Mouse (Mus musculus) MEL (cell line): ENCODE measurements around the gene Hnrnpl. TPM values are rescaled to one million over a fixed set of nuclear protein-coding genes. Genes with fewer than 3 reads are reported as not detected.

Experiments used
- DNase-seq: peaks from one replicate; pipeline ENCODE4 v3.0.0; 2011; ENCODE audit warnings: low read depth, low spot score
- H3K27ac ChIP-seq: 2 replicates; pipeline ENCODE4 v1.5.1; 2012; ENCODE audit warnings: low read depth, mild to moderate bottlenecking, control low read depth, low read length, moderate library complexity; ENCODE audit not compliant: control insufficient read depth
- H3K27me3 ChIP-seq, 2 experiments: fragments of 150-350 bp in 1 of 2; sonication (generic) in 1 of 2; 2 replicates each; pipeline ENCODE4 v1.6.1; 2012; ENCODE audit warnings: low read length in 2 of 2, mild to moderate bottlenecking in 2 of 2, improper control_type of control experiment in 1 of 2, moderate library complexity in 1 of 2; ENCODE audit not compliant: insufficient read depth in 2 of 2, control insufficient read depth in 1 of 2
- H3K36me3 ChIP-seq, 2 experiments: 2 replicates each; pipeline ENCODE4 v1.6.1; 2012 to 2014; ENCODE audit warnings: low read length in 2 of 2, improper control_type of control experiment in 1 of 2, inconsistent platforms in 1 of 2, mild to moderate bottlenecking in 1 of 2; ENCODE audit not compliant: insufficient read depth in 2 of 2, control insufficient read depth in 1 of 2
- H3K4me1 ChIP-seq, 2 experiments: fragments of 150-350 bp in 1 of 2; sonication (generic) in 1 of 2; 2 replicates each; pipeline ENCODE4 v1.6.1; 2012; ENCODE audit warnings: low read length in 2 of 2, improper control_type of control experiment in 1 of 2, mild to moderate bottlenecking in 1 of 2; ENCODE audit not compliant: insufficient read depth in 2 of 2, control insufficient read depth in 1 of 2
- H3K4me3 ChIP-seq, 2 experiments: fragments of 150-350 bp in 1 of 2; sonication (generic) in 1 of 2; 2 replicates each; pipeline ENCODE4 v1.5.1; 2012; ENCODE audit warnings: low read depth in 2 of 2, low read length in 2 of 2, mild to moderate bottlenecking in 2 of 2, moderate library complexity in 2 of 2, control low read depth in 1 of 2, improper control_type of control experiment in 1 of 2; ENCODE audit not compliant: control insufficient read depth in 1 of 2, insufficient read depth in 1 of 2
- H3K79me2 ChIP-seq: 2 replicates; pipeline ENCODE4 v1.6.1; 2012; ENCODE audit warnings: mild to moderate bottlenecking, low read length, moderate library complexity; ENCODE audit not compliant: control insufficient read depth, poor library complexity, insufficient read depth
- H3K9ac ChIP-seq: 2 replicates; pipeline ENCODE4 v1.6.1; 2012; ENCODE audit warnings: low read depth, mild to moderate bottlenecking, control low read depth, low read length, moderate library complexity; ENCODE audit not compliant: control insufficient read depth, poor library complexity, severe bottlenecking
- H3K9me3 ChIP-seq: fragments of 150-350 bp; sonication (generic); replicated peaks from 2 replicates; pipeline ENCODE4 v1.6.1; 2012; ENCODE audit warnings: mild to moderate bottlenecking, low read length, improper control_type of control experiment, moderate library complexity; ENCODE audit not compliant: insufficient read depth
- BHLHE40 ChIP-seq: IDR thresholded peaks from 2 replicates; pipeline ENCODE4 v1.6.1; 2012; ENCODE audit warnings: low read depth, mild to moderate bottlenecking, inconsistent platforms, low read length, improper control_type of control experiment, borderline replicate concordance
- CHD1 ChIP-seq: IDR thresholded peaks from 2 replicates; pipeline ENCODE4 v1.6.1; 2012; ENCODE audit warnings: low read depth, mild to moderate bottlenecking, inconsistent platforms, low read length, improper control_type of control experiment
- CHD2 ChIP-seq: IDR thresholded peaks from 2 replicates; pipeline ENCODE4 v1.6.1; 2011; ENCODE audit warnings: low read length, improper control_type of control experiment
- CTCF ChIP-seq, 3 experiments: IDR thresholded peaks in 2 of 3; conservative IDR thresholded peaks in 1 of 3; 2 replicates each; pipeline ENCODE4 v1.5.1; 2011 to 2012; ENCODE audit warnings: low read length in 3 of 3, low read depth in 2 of 3, mild to moderate bottlenecking in 2 of 3, improper control_type of control experiment in 1 of 3, inconsistent platforms in 1 of 3, mixed read lengths in 1 of 3, moderate library complexity in 1 of 3; ENCODE audit not compliant: control insufficient read depth in 1 of 3, insufficient read depth in 1 of 3, poor library complexity in 1 of 3, severe bottlenecking in 1 of 3
- E2F4 ChIP-seq: IDR thresholded peaks from 2 replicates; pipeline ENCODE4 v1.6.1; 2011; ENCODE audit warnings: low read depth, low read length, improper control_type of control experiment, borderline replicate concordance
- EP300 ChIP-seq, 2 experiments: IDR thresholded peaks; 2 replicates each; pipeline ENCODE4 v1.6.1; 2011; ENCODE audit warnings: improper control_type of control experiment in 2 of 2, low read length in 2 of 2, low read depth in 1 of 2, mild to moderate bottlenecking in 1 of 2
- ETS1 ChIP-seq: IDR thresholded peaks from 2 replicates; pipeline ENCODE4 v1.6.1; 2012; ENCODE audit warnings: low read depth, mild to moderate bottlenecking, inconsistent platforms, low read length, improper control_type of control experiment, moderate library complexity
- GABPA ChIP-seq: IDR thresholded peaks from 2 replicates; pipeline ENCODE4 v1.6.1; 2012; ENCODE audit warnings: low read depth, mild to moderate bottlenecking, inconsistent platforms, low read length, improper control_type of control experiment, moderate library complexity
- GATA1 ChIP-seq: IDR thresholded peaks from 2 replicates; pipeline ENCODE4 v1.6.1; 2011; ENCODE audit warnings: low read depth, low read length, improper control_type of control experiment
- JUND ChIP-seq: IDR thresholded peaks from 2 replicates; pipeline ENCODE4 v1.6.1; 2011; ENCODE audit warnings: low read depth, mild to moderate bottlenecking, improper control_type of control experiment, low read length
- KAT2A ChIP-seq: conservative IDR thresholded peaks from 2 replicates; pipeline ENCODE4 v1.6.1; 2012; ENCODE audit warnings: low read depth, low read length, improper control_type of control experiment, inconsistent platforms
- MAFK ChIP-seq: IDR thresholded peaks from 2 replicates; pipeline ENCODE4 v1.6.1; 2011; ENCODE audit warnings: low read depth, mild to moderate bottlenecking, low read length, improper control_type of control experiment, borderline replicate concordance
- MAX ChIP-seq: IDR thresholded peaks from 2 replicates; pipeline ENCODE4 v1.6.1; 2011; ENCODE audit warnings: low read length, improper control_type of control experiment
- MAZ ChIP-seq: IDR thresholded peaks from 2 replicates; pipeline ENCODE4 v1.6.1; 2012; ENCODE audit warnings: low read depth, mild to moderate bottlenecking, inconsistent platforms, low read length, improper control_type of control experiment
- MEF2A ChIP-seq: IDR thresholded peaks from 2 replicates; pipeline ENCODE4 v1.6.1; 2014; ENCODE audit warnings: low read depth, mild to moderate bottlenecking, inconsistent platforms, low read length, improper control_type of control experiment; ENCODE audit not compliant: poor library complexity, insufficient replicate concordance, severe bottlenecking; ENCODE audit errors: extremely low read depth
- MXI1 ChIP-seq: IDR thresholded peaks from 2 replicates; pipeline ENCODE4 v1.6.1; 2011; ENCODE audit warnings: mild to moderate bottlenecking, low read depth, low read length, improper control_type of control experiment
- MYB ChIP-seq: IDR thresholded peaks from 2 replicates; pipeline ENCODE4 v1.6.1; 2011; ENCODE audit warnings: mild to moderate bottlenecking, low read depth, low read length, improper control_type of control experiment
- MYC ChIP-seq: IDR thresholded peaks from 2 replicates; pipeline ENCODE4 v1.6.1; 2011; ENCODE audit warnings: low read depth, mild to moderate bottlenecking, low read length, improper control_type of control experiment, moderate library complexity
- NELFE ChIP-seq: IDR thresholded peaks from 2 replicates; pipeline ENCODE4 v1.6.1; 2011; ENCODE audit warnings: low read depth, low read length, improper control_type of control experiment
- NRF1 ChIP-seq: IDR thresholded peaks from 2 replicates; pipeline ENCODE4 v1.6.1; 2014; ENCODE audit warnings: low read depth, mild to moderate bottlenecking, inconsistent platforms, low read length, improper control_type of control experiment, moderate library complexity; ENCODE audit not compliant: poor library complexity, insufficient read depth, severe bottlenecking
- POLR2A ChIP-seq, 2 experiments: IDR thresholded peaks; 2 replicates each; pipeline ENCODE4 v1.6.1; 2011 to 2012; ENCODE audit warnings: low read length in 2 of 2, mild to moderate bottlenecking in 2 of 2, control low read depth in 1 of 2, improper control_type of control experiment in 1 of 2, low read depth in 1 of 2, moderate library complexity in 1 of 2; ENCODE audit not compliant: control insufficient read depth in 1 of 2, insufficient read depth in 1 of 2, poor library complexity in 1 of 2
- POLR2AphosphoS2 ChIP-seq: IDR thresholded peaks from 2 replicates; pipeline ENCODE4 v1.6.1; 2011; ENCODE audit warnings: low read length, improper control_type of control experiment
- POLR2AphosphoS5 ChIP-seq: IDR thresholded peaks from 2 replicates; pipeline ENCODE4 v1.6.1; 2012; ENCODE audit warnings: low read depth, borderline replicate concordance, mild to moderate bottlenecking, inconsistent platforms, low read length, moderate library complexity, mixed read lengths
- RAD21 ChIP-seq: IDR thresholded peaks from 2 replicates; pipeline ENCODE4 v1.6.1; 2011; ENCODE audit warnings: mild to moderate bottlenecking, low read depth, low read length, improper control_type of control experiment
- RCOR1 ChIP-seq: IDR thresholded peaks from 2 replicates; pipeline ENCODE4 v1.6.1; 2012; ENCODE audit warnings: low read depth, mild to moderate bottlenecking, inconsistent platforms, low read length, improper control_type of control experiment
- SIN3A ChIP-seq: IDR thresholded peaks from 2 replicates; pipeline ENCODE4 v1.6.1; 2012; ENCODE audit warnings: low read length, improper control_type of control experiment, inconsistent platforms
- TBP ChIP-seq: IDR thresholded peaks from 2 replicates; pipeline ENCODE4 v1.8.0; 2011; ENCODE audit warnings: low read depth, low read length, improper control_type of control experiment
- TCF12 ChIP-seq: IDR thresholded peaks from 2 replicates; pipeline ENCODE4 v1.6.1; 2014; ENCODE audit warnings: low read depth, mild to moderate bottlenecking, inconsistent platforms, low read length, improper control_type of control experiment, moderate library complexity
- UBTF ChIP-seq: IDR thresholded peaks from 2 replicates; pipeline ENCODE4 v1.6.1; 2012; ENCODE audit warnings: low read depth, mild to moderate bottlenecking, inconsistent platforms, low read length, improper control_type of control experiment, moderate library complexity, borderline replicate concordance; ENCODE audit not compliant: insufficient read depth
- USF1 ChIP-seq: IDR thresholded peaks from 2 replicates; pipeline ENCODE4 v1.6.1; 2014; ENCODE audit warnings: low read depth, mild to moderate bottlenecking, inconsistent platforms, low read length, improper control_type of control experiment, moderate library complexity
- USF2 ChIP-seq, 2 experiments: IDR thresholded peaks; 2 replicates each; pipeline ENCODE4 v1.6.1; 2011 to 2012; ENCODE audit warnings: improper control_type of control experiment in 2 of 2, low read length in 2 of 2, borderline replicate concordance in 1 of 2, inconsistent platforms in 1 of 2, low read depth in 1 of 2, mild to moderate bottlenecking in 1 of 2; ENCODE audit not compliant: insufficient read depth in 1 of 2
- ZC3H11A ChIP-seq: IDR thresholded peaks from 2 replicates; pipeline ENCODE4 v1.6.1; 2012; ENCODE audit warnings: low read depth, mild to moderate bottlenecking, inconsistent platforms, low read length, improper control_type of control experiment
- ZKSCAN1 ChIP-seq: IDR thresholded peaks from 2 replicates; pipeline ENCODE4 v1.6.1; 2012; ENCODE audit warnings: low read depth, mild to moderate bottlenecking, inconsistent platforms, low read length, improper control_type of control experiment, moderate library complexity
- ZMIZ1 ChIP-seq: IDR thresholded peaks from 2 replicates; pipeline ENCODE4 v1.6.1; 2012; ENCODE audit warnings: low read depth, mild to moderate bottlenecking, inconsistent platforms, low read length, improper control_type of control experiment, moderate library complexity
- ZNF384 ChIP-seq: IDR thresholded peaks from 2 replicates; pipeline ENCODE4 v1.6.1; 2012; ENCODE audit warnings: low read depth, mild to moderate bottlenecking, inconsistent platforms, low read length, improper control_type of control experiment
- polyA plus RNA-seq, 2 experiments: library from polyadenylated mRNA; stranded (reverse) in 1 of 2; unstranded in 1 of 2; fragments of >175 nt in 1 of 2; fragments of >200 nt in 1 of 2; gene quantifications; 2 replicates each; pipeline versions ENCODE4 v1.2.1 to v1.2.4; 2012; ENCODE audit warnings: low replicate concordance in 2 of 2, low read depth in 1 of 2; ENCODE audit not compliant: insufficient read length in 2 of 2, insufficient read depth in 1 of 2, missing spikeins in 1 of 2
- total RNA-seq: library from RNA; depleted of rRNA; stranded (reverse); fragments of 300-350 nt; gene quantifications from 2 replicates; pipeline ENCODE4 v1.2.3, GENCODE M21; 2012; rRNA removed

The Hnrnpl gene
- 246 and 303 TPM in 2 replicates for total RNA-seq
- polyA plus RNA-seq = 1,000 to 10,000 TPM in 1 of 2 experiments, 100 to 1,000 TPM in 1; 684 to 1,095 TPM

GRCm38 (mm10) chr7:28808221-28808941 is at the start of gene Hnrnpl:
Gene Hnrnpl, plus strand, starts transcription at chr7:28808541.
- Histone ChIP-seq H3K4me1 (peaks cover 10 to 25% of the 10 kb centered on the region in 2 experiments), H3K27ac (peak within 1 kb of the TSS; percentile 99), H3K9me3 (no peaks in the 10 kb centered on the region), H3K79me2 (peaks cover 29% of the 10 kb centered on the region), H3K4me3 (peak within 1 kb of the TSS; percentile 67 to 69), H3K36me3 (peaks cover 6 to 25% of the 10 kb centered on the region in 2 experiments; a peak in 3 of 4 replicates), H3K27me3 (no peaks in the 10 kb centered on the region), H3K9ac (peak within 1 kb of the TSS; percentile 85)
- DNase-seq = peak; percentile 86
- no peak for TF ChIP-seq USF2 (IDR thresholded peaks at IDR 0.05; ENCODE audit: borderline replicate concordance in 1 of 2, insufficient read depth in 1 of 2, low read depth in 1 of 2, low read length in 2 of 2)
- TF ChIP-seq ZKSCAN1 = no peak
- no peak for TF ChIP-seq CHD2
- peak; percentile 66; the same call in 1 of the 2 replicates for TF ChIP-seq MAX
- no peak for TF ChIP-seq MXI1
- no peak for TF ChIP-seq MAFK
- TF ChIP-seq ETS1 = peak; percentile 88
- no peak for TF ChIP-seq GATA1
- TF ChIP-seq E2F4 = no peak; the same call in 1 of the 2 replicates
- TF ChIP-seq MYC = 0 out of 2 replicates have a peak, but pooled peaks have one; percentile 51
- no peak for TF ChIP-seq UBTF
- TF ChIP-seq JUND = no peak
- peak; percentile 1; the same call in 1 of the 2 replicates for TF ChIP-seq MAZ
- TF ChIP-seq SIN3A = peak; percentile 82
- no peak for TF ChIP-seq CTCF (IDR thresholded peaks at IDR 0.05 in 2 of 3, conservative IDR thresholded peaks at IDR 0.05 in 1 of 3; ENCODE audit: control insufficient read depth in 1 of 3, insufficient read depth in 1 of 3, low read depth in 2 of 3, low read length in 3 of 3, poor library complexity in 1 of 3, severe bottlenecking in 1 of 3)
- 0 out of 2 replicates have a peak, but pooled peaks have one; percentile 18 for TF ChIP-seq TCF12
- TF ChIP-seq POLR2A (IDR thresholded peaks at IDR 0.05; ENCODE audit: control insufficient read depth in 1 of 2, insufficient read depth in 1 of 2, low read depth in 1 of 2, low read length in 2 of 2, poor library complexity in 1 of 2) = peak in 1 of 2 experiments; percentile 34; a peak in 1 of 4 replicates
- no peak for TF ChIP-seq ZC3H11A
- TF ChIP-seq GABPA = no peak
- TF ChIP-seq CHD1 = no peak
- no peak; the same call in 1 of the 2 replicates for TF ChIP-seq MYB
- no peak for TF ChIP-seq RCOR1
- no peak for TF ChIP-seq ZMIZ1
- no peak for TF ChIP-seq POLR2AphosphoS2
- no peak for TF ChIP-seq BHLHE40
- TF ChIP-seq MEF2A = no peak
- no peak for TF ChIP-seq KAT2A
- TF ChIP-seq POLR2AphosphoS5 = 0 out of 2 replicates have a peak, but pooled peaks have one; percentile 45
- TF ChIP-seq ZNF384 = no peak
- TF ChIP-seq EP300 (IDR thresholded peaks at IDR 0.05; ENCODE audit: low read depth in 1 of 2, low read length in 2 of 2) = peak in 1 of 2 experiments; percentile 49; a peak in 2 of 4 replicates
- no peak for TF ChIP-seq NELFE
- TF ChIP-seq USF1 = no peak
- TF ChIP-seq RAD21 = no peak
- TF ChIP-seq NRF1 = 0 out of 2 replicates have a peak, but pooled peaks have one; percentile 25
- TF ChIP-seq TBP = peak; percentile 63
